Mouse (Mus musculus): ENCODE data around the gene Gng7.

DNA sequence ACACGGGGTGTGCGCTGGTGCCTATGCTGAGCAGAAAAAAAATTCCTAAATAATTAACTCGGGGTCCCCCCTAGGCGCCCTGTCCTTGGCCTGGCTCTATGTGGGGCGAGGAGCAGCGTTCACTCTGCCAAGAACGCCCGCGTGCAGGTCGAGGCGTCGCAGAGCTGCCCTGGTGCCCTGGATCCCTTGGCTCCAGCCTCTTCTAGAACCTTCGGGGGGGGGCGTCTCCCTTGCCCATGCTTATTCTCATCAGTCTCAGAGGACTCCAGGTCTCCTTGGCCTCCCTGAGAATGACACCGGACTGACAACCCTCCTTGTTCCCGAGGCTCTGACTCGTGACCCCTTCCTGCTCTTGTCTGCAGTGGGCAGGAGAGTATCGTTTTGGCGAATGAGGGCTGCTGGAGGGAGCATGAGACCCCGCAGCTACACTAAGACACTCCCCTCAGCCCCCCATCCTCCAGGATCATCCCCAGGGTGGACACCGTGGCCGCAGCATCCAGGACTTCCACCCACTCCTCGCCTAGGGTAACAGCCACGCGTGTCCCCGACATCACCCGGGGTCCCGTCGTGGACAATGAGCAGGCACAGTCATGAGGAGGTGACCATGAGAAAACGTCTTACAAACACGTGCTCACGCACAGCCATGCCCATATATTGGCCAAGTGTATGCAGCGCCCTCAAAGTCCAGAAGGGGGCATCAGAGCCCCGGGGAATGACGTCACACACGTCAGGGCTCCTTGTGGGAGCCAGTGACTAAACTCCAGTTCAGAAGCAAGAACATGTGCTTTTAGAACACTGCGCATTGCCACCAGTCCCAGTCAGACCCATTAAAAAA lies 15.2 kb downstream of the Gng7 start:
- TF ChIP-seq EP300 (IDR thresholded peaks at IDR 0.05; ENCODE audit: insufficient read depth, low read depth, low read length) (0 out of 2 replicates have a peak, but pooled peaks have one; percentile 21), CTCF (IDR thresholded peaks at IDR 0.05) (peak; percentile 94), POLR2A (IDR thresholded peaks at IDR 0.05; ENCODE audit: insufficient read depth, low read depth, low read length) (no peak)
